Mouse (Mus musculus) c-Kit-negative CD71-positive TER-119-positive erythroid progenitor cells, embryonic 14.5 days (primary cell): Measurements from ENCODE around the gene Tap1.
"Not testable (repeated sequence)": the region's sequence is repeated elsewhere in the genome, so short reads cannot be mapped to it uniquely, and the experiment has no call there.

Source experiments
- DNase-seq: peaks from one replicate; pipeline ENCODE4 v3.0.0-alpha.2; 2013; ENCODE audit warnings: low read depth, low spot score

The Tap1 gene

DNA sequence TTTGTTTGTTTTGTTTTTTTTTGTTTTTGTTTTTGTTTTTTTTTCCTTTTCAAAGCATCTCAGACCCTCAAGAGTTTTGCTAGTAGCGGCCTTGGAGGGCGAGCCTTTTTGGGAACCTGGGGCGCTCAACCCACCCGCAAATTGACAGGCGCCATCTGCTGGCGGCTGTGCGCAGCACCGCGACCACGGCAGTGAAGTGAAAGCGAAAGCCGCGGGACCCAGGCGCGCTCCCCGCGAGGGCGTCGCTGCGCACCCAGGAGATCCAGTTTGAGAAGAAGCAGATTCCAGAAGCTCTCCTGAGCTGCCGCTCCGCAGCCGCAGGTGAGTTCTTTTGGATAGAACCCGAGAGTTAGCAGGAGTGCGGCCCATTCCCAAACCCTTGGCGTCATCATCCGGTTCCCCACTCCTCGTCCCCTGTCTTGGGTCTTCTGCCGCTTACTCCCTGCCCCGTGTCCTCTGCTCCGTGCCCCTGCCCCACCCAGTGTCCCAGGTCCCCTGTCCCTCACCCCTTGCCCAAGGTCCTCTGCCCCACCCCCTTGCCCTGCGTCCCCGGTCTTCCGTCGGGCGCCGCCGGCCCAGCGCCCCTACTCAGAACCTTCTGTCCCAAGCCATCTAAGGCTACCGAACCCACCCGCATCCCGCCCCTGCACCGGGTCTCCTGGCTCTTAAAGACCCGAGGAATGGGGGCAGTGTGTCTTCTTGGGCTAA is 17.1 kb downstream of the Tap1 start:
- DNase-seq, result peak; percentile 63

- no peak for DNase-seq
Measured at GRCm38 (mm10) chr17:34205021-34205745, 17.8 kb downstream of the Tap1 start.

- no peak for DNase-seq
Measured at GRCm38 (mm10) chr17:34205746-34206176, 18.4 kb downstream of the Tap1 start.

- DNase-seq, result no peak
Measured at GRCm38 (mm10) chr17:34206731-34207130, 19.4 kb downstream of the Tap1 start.

DNA sequence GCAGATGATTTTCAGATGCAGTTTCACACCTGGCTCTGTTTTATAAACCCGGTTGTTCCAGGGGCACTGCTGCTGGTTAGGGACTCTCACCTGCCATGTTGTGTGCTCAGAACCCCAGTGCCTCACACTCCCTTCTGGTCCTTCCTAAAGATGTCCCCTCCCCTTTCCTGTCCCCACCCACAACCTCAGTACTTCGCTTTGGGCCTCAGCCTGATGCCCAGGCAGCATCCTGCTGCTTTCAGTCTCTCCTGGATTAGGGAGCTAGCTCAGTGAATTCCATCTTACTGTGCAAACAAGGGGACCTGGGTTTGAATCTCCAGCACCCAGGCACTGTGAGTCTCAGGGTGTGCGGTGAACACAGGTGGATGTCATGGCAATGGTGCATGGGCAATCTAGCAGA is 20.1 kb downstream of the Tap1 start:
- DNase-seq, result no peak

DNA sequence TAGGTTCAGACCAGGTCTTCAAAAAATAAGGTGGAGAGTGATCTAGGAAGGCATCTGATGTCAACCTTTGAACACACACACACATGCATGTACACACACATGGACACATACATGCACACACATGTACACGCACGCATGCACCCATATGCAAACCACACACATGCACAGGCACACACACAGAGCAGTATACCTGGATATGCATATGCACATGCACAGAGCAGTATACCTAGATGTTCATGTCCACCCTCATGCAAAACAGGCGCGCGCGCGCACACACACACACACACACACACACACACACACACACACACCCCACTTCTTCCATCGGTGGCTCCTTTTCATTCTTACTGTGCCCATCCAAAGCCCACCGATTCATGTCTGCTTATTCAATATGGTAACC is 20.5 kb downstream of the Tap1 start:
- DNase-seq, result no peak

DNA sequence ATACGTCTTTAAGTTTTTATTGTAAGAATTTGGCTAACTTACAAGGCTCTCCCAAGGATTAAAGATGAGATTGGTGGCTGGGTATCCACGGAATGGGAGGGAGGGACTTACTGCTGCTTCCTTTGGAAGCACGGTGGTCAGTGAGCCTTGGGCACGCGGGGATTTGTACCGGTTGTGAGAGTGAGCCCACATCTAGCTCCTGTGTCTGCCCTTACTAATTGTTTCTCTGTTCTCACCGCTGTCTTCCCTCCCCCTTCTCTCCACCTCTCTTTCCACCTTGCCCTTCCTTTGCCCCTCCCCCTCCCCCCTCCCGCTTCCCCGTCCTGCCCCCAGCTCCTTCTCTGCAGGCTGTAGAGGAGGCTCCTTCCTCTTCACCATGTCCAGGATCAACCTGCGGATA is 21.1 kb downstream of the Tap1 start:
- DNase-seq, result no peak

DNA sequence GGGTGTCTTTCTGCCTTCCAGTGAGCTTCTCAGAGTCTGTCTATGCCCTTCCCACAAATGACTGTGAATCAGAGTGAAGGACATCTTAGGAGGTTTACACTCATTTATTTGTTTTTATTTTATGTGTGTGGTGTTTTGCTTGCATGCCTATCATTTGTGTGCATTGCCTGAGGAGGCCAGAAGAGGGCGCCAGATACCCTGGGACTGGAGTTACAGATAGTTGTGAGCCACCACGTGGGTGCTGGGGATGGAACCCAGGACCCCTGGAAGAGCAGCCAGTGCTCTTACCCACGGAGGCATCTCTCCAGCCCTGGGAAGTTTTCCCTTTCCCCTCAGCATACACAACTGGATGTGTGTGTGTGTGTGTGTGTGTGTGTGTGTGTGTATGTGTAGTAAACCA is 22.3 kb downstream of the Tap1 start:
- DNase-seq, result no peak

DNA sequence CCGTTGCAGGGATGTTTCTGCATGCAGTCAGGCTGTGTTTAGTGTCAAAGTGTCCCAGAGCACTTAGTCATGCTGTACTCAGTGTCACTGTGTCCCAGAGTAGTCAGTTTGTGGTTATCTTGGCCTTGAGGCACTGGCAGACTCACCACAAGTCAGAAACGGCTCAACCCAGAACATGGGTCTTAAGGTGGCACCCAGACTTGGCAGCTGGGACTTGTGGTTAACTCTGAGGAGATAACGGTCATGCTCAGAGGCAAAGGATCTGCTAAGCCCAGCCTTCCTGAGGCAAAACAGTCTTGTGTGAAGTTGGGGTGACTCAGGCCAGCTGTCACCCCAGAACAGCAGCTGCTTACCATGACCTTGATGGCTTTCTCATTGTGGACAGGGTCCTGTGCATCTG is 23.2 kb downstream of the Tap1 start:
- no peak for DNase-seq

- DNase-seq, result no peak
Measured at GRCm38 (mm10) chr17:34211746-34212365, 24.5 kb downstream of the Tap1 start.

GRCm38 (mm10) chr17:34213936-34214335 is 26.6 kb downstream of the Tap1 start:
- no peak for DNase-seq

- no peak for DNase-seq
Measured at GRCm38 (mm10) chr17:34215176-34215575, 27.8 kb downstream of the Tap1 start.

DNA sequence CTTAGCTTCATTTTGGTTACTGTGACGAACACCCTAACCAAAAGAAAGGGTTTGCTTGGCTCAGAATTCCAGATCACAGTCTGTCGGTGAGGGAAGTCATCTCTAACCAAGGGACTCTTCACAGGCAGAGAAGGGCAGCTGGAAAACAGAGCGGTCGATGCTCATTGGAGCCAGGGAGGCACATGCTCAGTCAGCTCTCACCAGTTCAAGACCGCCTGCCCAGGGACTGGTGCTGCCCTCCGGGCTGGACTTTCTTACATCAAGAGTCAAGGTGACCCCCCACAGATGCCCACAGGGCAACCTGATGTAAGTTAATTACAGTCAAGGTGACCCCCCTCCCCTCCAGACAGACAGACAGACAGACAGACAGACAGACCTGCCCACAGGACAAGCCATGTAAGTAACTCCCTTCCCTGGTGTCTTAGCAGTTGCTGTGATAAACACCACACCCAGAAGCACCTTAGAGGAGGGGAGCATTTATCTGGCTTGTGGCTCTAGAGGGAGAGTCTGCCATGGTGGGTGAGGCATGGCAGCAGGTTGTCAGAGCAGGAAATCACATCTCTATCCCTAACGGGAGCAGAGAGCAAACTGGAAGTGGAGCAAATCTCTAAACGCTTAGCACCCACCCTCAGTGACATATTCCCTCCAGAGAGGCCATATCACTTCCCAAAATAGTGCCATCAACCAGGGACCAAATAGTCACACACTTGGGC is 30.0 kb downstream of the Tap1 start:
- DNase-seq, result no peak

DNA sequence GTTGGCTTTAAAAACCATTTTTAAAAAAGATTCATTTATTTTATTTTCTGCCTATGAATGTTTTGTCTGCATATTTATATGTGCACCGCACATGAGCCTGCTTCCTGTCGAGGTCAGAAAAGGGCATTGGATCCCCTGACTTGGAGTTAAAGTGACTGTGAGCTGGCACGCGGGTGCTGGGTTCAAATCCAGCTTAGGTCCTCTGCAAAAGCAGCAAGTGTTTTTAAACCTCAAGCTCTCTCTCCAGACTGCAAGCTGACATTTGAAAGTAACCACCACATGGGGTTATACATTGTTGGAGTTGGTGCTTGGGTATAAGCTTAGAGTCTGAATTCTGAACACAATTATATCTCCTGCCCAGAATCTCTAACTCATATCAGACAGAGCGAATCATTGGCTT is 30.6 kb downstream of the Tap1 start:
- DNase-seq, result no peak

DNA sequence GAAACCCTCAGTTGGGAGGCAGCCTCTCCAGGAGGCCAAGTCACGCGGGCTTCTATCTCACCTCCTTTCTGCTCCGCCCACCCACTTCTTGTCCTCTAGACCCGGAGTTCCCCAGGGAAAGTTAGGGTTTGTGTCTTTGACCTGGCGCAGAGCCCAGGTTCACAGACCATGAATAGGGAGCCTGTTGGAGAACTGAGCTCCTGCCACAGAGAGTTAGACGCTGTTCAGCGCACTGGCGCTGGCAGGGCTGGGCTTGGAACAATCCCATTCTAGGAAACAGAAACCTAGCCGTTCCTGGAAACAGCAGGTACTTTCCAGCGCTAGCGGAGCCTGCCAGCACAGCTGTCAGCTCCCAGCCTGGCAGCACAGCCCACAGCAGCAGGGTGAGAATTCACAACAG is 31.3 kb downstream of the Tap1 start:
- no peak for DNase-seq

DNA sequence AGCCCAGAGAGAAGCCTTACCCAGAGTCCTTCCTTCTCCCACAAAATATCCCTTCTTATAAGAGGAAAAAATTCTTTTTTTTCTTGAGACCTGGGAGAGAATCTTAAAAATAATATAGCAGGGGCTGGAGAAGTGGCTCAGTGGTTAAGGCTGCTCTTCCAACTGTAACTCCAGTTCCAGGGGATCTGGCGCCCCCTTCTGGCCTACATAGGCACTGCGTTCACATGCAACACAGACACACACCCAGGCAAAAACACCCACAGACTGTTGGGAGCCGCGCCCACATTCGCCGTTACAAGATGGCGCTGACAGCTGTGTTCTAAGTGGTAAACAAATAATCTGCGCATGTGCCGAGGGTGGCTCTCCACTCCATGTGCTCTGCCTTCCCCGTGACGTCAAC is 31.7 kb downstream of the Tap1 start:
- DNase-seq, result not testable (repeated sequence)

DNA sequence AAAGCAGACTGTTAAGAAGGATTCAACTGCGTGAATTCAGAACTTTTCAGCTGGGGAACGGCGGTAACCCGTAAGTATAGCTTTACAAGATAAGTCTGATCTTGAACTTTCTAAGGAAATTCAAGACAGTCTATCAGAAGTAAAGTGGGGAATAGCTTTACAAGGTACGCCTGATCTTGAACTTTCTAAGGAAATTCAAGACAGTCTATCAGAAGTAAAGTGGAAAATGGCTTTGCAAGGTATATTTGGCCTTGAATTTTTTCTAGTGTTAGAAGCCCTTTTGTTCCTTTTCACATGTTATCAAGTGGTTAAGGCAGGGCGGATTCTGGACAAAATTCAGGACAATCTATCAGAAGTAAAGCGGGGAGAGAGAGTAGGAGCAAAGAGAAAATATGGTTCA is 32.4 kb downstream of the Tap1 start:
- not testable (repeated sequence) for DNase-seq

GRCm38 (mm10) chr17:34220401-34220800 is 33.0 kb downstream of the Tap1 start:
- DNase-seq, result not testable (repeated sequence)

- no peak for DNase-seq
Measured at GRCm38 (mm10) chr17:34224816-34225215, 37.5 kb downstream of the Tap1 start.

DNA sequence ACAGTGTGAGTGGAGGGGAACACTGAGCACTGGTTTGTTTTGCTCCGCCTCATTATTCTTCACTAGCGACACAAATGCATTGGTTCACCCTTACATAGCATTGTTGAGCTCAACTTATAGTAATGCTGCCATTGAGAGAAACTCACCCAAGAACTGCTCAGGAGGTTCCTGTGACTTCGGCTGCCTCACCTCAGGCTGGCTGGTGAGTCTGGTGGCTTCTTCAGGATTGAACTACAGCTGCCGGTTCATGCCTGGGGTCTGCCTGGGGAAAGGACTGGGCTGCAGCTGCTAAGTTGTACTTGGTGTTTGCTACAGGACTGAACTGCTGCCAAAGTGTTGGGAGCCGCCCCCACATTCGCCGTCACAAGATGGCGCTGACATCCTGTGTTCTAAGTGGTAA is 38.1 kb downstream of the Tap1 start:
- no peak for DNase-seq

- DNase-seq, result not testable (repeated sequence)
Measured at GRCm38 (mm10) chr17:34225911-34226310, 38.6 kb downstream of the Tap1 start.

GRCm38 (mm10) chr17:34230971-34231370 is 43.6 kb downstream of the Tap1 start:
- DNase-seq, result not testable (repeated sequence)
